Mouse (Mus musculus) thymus, adult 18-20 months (tissue): ENCODE results near the gene Gatd1.
"Not testable (repeated sequence)": the region's sequence is repeated elsewhere in the genome, so short reads cannot be mapped to it uniquely, and the experiment has no call there.

Experiments used
- DNase-seq, 2 experiments: peaks; one replicate each; pipeline ENCODE4 v3.0.0; 2022; ENCODE audit warnings: mixed read lengths in 2 of 2

Gene Gatd1

GRCm38 (mm10) chr7:141413809-141414584, at the start of gene Gatd1:
Gene Gatd1, minus strand, starts transcription at chr7:141414136.
- DNase-seq, result peak; percentile 98

DNA sequence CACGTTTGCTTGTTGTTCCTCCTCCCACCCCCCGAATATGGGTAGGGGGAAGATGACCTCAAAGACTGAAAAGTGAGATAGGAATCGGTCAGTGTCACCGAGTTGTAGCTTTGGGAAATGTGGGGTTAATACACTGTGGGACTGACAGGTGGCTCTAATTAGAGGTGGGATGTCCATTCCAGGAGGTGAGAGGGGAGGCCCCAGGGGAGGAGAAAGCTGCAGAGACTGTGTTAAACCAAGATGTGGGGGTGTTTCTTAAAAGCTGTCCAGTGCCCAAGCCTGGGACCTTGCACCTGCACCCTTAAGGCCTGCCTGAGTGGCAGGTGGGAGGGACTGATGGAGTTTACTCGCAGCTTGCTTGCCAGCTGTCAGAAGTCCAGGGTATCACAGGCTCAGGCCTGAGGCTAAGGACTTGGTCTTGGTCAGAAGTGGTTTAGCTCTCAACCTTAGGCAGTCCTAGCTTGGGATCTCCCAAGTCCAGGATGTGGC, 48.4 kb upstream of the Gatd1 start:
- DNase-seq, result no peak

- DNase-seq, result no peak
Observed at GRCm38 (mm10) chr7:141461521-141462332, 47.8 kb upstream of the Gatd1 start.

GRCm38 (mm10) chr7:141460391-141461113, 46.6 kb upstream of the Gatd1 start, which contains the start of gene Cracr2b:
Gene Cracr2b, plus strand, starts transcription at chr7:141461094.
- DNase-seq, result no peak

DNA sequence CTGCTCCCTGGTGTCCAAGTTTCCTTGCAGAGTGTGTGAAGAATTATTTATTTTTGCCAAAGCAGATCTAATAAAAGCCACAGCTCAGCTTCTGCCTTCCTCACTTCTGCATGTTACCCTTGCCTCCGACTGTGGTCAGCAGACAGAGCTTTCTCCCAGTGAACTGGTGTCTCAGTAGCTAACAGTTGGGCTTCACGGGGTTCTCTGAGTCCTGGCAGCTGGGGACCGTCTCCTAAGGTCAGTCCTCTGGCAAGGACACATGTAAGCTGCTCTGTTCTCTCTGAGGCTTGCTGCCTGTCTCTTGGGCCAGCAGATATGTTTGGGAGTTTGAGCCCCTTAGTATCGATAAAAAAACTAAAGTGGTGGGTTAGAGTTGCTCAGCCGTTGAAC, 46.1 kb upstream of the Gatd1 start:
- DNase-seq, result no peak

GRCm38 (mm10) chr7:141459301-141459711, 45.4 kb upstream of the Gatd1 start:
- DNase-seq, result no peak

- no peak for DNase-seq
Observed at GRCm38 (mm10) chr7:141458661-141459060, 44.7 kb upstream of the Gatd1 start.

- DNase-seq, result no peak
Observed at GRCm38 (mm10) chr7:141457986-141458660, 44.2 kb upstream of the Gatd1 start.

DNA sequence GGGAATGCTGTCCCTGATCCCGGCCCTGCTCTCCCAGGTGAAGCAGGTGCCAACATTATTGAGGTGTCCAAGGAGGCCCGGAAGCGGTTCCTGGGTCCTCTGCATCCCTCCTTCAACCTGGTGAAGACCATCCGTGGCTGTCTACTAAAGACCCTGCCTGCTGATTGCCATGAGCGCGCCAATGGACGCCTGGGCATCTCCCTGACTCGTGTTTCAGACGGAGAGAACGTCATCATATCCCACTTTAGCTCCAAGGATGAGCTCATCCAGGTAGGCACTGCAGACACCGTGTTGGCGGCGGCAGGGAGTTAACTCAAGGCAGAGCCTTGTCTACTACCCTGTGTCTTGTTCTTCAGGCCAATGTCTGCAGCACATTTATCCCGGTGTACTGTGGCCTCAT, 43.3 kb upstream of the Gatd1 start:
- DNase-seq, result no peak

GRCm38 (mm10) chr7:141456739-141457138, 42.8 kb upstream of the Gatd1 start:
- no peak for DNase-seq

GRCm38 (mm10) chr7:141455610-141456314, 41.8 kb upstream of the Gatd1 start:
- peak in 1 of 2 experiments; percentile 59 for DNase-seq

- DNase-seq, result peak; percentile 89 to 93
Observed at GRCm38 (mm10) chr7:141454967-141455551, 41.1 kb upstream of the Gatd1 start, which contains the start of gene Pnpla2. Gene Pnpla2, plus strand, starts transcription at chr7:141455198.

DNA sequence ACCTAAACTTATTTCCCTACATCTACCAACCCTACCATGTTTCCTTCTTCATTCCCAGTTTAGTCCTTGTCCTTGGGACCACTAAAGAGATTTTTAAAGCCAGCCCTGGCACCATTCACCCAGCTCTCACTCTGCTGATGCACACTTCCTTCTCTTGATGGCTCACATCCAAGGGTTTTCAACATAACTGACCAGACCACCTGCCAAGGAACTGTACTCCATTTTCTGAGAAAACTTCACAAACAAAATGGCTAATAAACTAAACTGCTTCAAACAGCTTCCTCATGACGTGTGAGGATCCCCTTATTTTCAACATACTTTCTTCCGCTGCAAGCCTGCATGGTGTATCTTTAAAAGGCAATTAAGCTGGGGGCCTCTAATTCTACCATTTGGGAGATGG, 39.7 kb upstream of the Gatd1 start:
- DNase-seq, result no peak

- no peak for DNase-seq
Observed at GRCm38 (mm10) chr7:141451928-141452327, 38.0 kb upstream of the Gatd1 start.

- DNase-seq, result peak; percentile 87 to 91
Observed at GRCm38 (mm10) chr7:141447110-141447991, 33.4 kb upstream of the Gatd1 start, which contains the start of gene Rplp2. Gene Rplp2, plus strand, starts transcription at chr7:141447370.

- DNase-seq, result not testable (repeated sequence)
Observed at GRCm38 (mm10) chr7:141446374-141446773, 32.4 kb upstream of the Gatd1 start.

GRCm38 (mm10) chr7:141443828-141444237, 29.9 kb upstream of the Gatd1 start, which contains the start of gene Pidd1:
Gene Pidd1, minus strand, starts transcription at chr7:141444025.
- DNase-seq, result peak; percentile 59 to 61

GRCm38 (mm10) chr7:141443081-141443821, 29.3 kb upstream of the Gatd1 start:
- peak in 1 of 2 experiments; percentile 44 for DNase-seq

DNA sequence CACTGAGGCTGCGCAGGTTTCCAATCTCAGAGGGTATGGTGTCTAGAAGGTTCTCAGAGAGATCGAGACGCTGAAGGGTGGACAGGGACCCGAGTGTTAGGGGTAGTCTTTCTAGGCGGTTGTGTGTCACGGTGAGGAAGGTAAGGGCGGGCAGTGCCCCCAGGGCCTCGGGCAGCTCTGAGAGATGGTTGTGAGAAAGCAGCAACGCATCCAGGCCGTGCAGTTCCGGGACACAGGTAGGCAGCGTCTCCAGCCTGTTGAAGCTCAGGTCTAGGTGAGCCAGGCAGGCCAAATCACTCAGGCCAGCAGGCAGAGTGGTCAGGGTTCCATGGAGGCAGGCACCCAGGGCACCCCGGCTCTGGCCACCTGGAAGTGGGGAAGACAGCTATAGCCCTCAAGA, 28.3 kb upstream of the Gatd1 start:
- no peak for DNase-seq
